Mouse (Mus musculus) kidney, adult 2 months (tissue): Measurements from ENCODE around the gene Cxcl2.

Source experiments
- CTCF ChIP-seq: fragments of 200-500 bp; conservative IDR thresholded peaks from 2 replicates; pipeline ENCODE4 v1.5.1; 2011; ENCODE audit warnings: low read depth, mild to moderate bottlenecking, control low read depth, low read length, moderate library complexity, mixed read lengths; ENCODE audit not compliant: insufficient read depth, insufficient read length
- POLR2A ChIP-seq: fragments of 200-500 bp; IDR thresholded peaks from one replicate; pipeline ENCODE4 v1.6.1; 2011; ENCODE audit warnings: low read depth, low read length, control low read depth

DNA sequence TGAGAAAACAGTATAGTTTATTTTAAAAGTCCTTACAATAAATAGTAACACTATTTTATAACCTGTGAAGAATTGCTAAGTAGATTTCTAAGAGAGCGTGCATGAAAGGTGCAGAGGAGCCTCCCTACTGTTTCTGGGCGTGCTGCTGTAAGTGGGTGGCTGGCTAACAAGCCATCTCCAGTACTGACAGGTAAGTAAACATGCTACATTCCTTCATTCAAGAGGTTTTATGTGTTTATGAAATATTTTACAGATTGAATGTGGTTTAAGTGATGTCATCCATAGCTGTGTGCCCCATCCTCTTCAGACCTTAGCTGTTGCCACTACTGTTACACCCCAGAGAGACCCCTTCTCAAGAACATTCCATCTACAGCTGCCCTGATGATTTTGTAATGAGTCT, 45.2 kb upstream of the Cxcl2 start:
- TF ChIP-seq POLR2A (no peak), CTCF (no peak)
